Mouse (Mus musculus): ENCODE data around the gene Tex44.

GRCm38 (mm10) chr1:86469876-86470275, 43.7 kb downstream of the Tex44 start:
- TF ChIP-seq CTCF (IDR thresholded peaks at IDR 0.05; ENCODE audit: low read depth, low read length) (no peak), GATA1 (IDR thresholded peaks at IDR 0.05; ENCODE audit: borderline replicate concordance, low read length) (no peak), TAL1 (conservative IDR thresholded peaks at IDR 0.05; ENCODE audit: low read depth, low read length) (no peak), GATA2 (IDR thresholded peaks at IDR 0.05; ENCODE audit: borderline replicate concordance, low read depth, low read length) (no peak)
